Mouse (Mus musculus) cerebellum, adult 2 months (tissue): ENCODE data around the gene Fam222b. TPM values are rescaled to one million over a fixed set of nuclear protein-coding genes. Genes with fewer than 3 reads are reported as not detected.
A peak's percentile ranks its signal among the peaks of the same experiment; 100 is the strongest.

Experiments
- DNase-seq, 2 experiments: peaks; one replicate each; pipeline ENCODE4 v3.0.0; 2021
- H3K27ac ChIP-seq: fragments of 200-500 bp; 2 replicates; pipeline ENCODE4 v1.5.1; 2012; ENCODE audit warnings: low read length, control low read depth, inconsistent platforms; ENCODE audit not compliant: insufficient read depth
- H3K27me3 ChIP-seq: fragments of 200-500 bp; 2 replicates; pipeline ENCODE4 v1.6.1; 2012; ENCODE audit warnings: inconsistent platforms, mild to moderate bottlenecking, low read length, moderate library complexity; ENCODE audit not compliant: control insufficient read depth, insufficient read depth
- H3K4me1 ChIP-seq: fragments of 200-500 bp; 2 replicates; pipeline ENCODE4 v1.6.1; 2011; ENCODE audit warnings: low read length; ENCODE audit not compliant: control insufficient read depth, insufficient read depth
- H3K4me3 ChIP-seq: fragments of 200-500 bp; replicated peaks from 2 replicates; pipeline ENCODE3; 2011; ENCODE audit warnings: mild to moderate bottlenecking, low read depth, low read length, control low read depth; ENCODE audit not compliant: insufficient read depth
- CTCF ChIP-seq: fragments of 200-500 bp; IDR thresholded peaks from 2 replicates; pipeline ENCODE4 v1.5.1; 2011; ENCODE audit warnings: low read depth, mild to moderate bottlenecking, control low read depth, low read length, moderate library complexity, borderline replicate concordance; ENCODE audit not compliant: insufficient read depth
- POLR2A ChIP-seq: fragments of 200-500 bp; IDR thresholded peaks from 2 replicates; pipeline ENCODE4 v1.6.1; 2011; ENCODE audit warnings: low read length, control low read depth, borderline replicate concordance; ENCODE audit not compliant: insufficient read depth
- WGBS: fragments of 180-500 bp; shearing (Covaris S2); methylation state at CpG from one replicate; pipeline ENCODE4 v1.1.7; 2018; 5-methylcytosine and 5-hydroxymethylcytosine counted together
- polyA plus RNA-seq: library from polyadenylated mRNA; depleted of rRNA; stranded (reverse); fragments of >200 nt; gene quantifications from 2 replicates; pipeline ENCODE4 v1.2.3, GENCODE M21; 2012

The Fam222b gene
- polyA plus RNA-seq, 1 experiment, result 23.5 TPM

DNA sequence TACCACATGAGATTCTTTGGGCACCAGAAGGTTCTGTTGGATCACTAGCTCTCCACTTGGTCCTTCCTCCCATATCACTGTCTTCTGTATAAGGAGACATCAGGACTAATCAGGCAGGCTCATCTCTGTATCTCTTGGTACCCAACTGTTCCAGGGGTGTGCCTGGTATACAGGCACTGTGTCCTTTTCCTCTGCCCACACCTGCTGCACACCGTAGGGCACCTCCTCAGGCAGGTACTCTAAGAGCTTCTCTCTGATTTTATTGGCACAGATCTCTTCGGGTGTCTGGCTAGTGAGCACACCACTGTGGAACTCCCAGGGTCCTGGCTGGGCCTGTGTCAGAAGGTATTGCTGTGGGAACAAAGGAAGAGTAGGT lies 20.2 kb upstream of the Fam222b start:
- TF ChIP-seq POLR2A (no peak), CTCF (no peak)
- no peaks in the 10 kb centered on the region for H3K4me1 ChIP-seq
- 88% methylated on average over 2 of the region's 2 CpGs for WGBS
- DNase-seq, result no peak
- H3K27ac ChIP-seq, result no peak overlapping the region
- no peaks in the 10 kb centered on the region for H3K27me3 ChIP-seq
- no peak overlapping the region for H3K4me3 ChIP-seq

DNA sequence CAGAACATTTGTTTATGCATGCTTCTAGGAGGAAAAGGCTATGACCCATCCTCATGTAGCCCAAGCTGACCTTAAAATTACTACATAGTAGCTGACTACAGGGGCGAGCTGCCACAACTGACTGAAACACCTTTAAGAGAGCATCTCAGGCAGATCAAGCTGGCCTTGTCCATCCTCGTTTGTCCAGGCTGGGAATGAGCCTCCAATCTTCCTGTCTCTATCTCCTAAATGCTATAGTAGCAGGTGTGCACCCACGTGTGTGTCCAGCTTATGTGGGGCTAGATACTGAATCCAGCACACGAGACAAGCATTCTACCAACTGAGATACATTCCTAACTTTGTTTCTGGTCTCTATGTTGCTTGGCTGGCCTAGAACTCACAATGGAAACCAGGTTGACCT lies 19.8 kb upstream of the Fam222b start:
- WGBS, result 85% methylated on average over 4 of the region's 4 CpGs
- DNase-seq, result no peak
- no peak overlapping the region for H3K27ac ChIP-seq
- H3K27me3 ChIP-seq, result no peaks in the 10 kb centered on the region
- TF ChIP-seq CTCF (no peak), POLR2A (no peak)
- H3K4me3 ChIP-seq, result no peak overlapping the region
- no peaks in the 10 kb centered on the region for H3K4me1 ChIP-seq

- TF ChIP-seq POLR2A (peak; percentile 84), CTCF (no peak)
- DNase-seq, result peak; percentile 86 to 87
Measured at GRCm38 (mm10) chr11:78079961-78080921, 14.2 kb upstream of the Fam222b start, which contains the start of gene Eral1. Eral1 (minus strand) TSS chr11:78080383.

DNA sequence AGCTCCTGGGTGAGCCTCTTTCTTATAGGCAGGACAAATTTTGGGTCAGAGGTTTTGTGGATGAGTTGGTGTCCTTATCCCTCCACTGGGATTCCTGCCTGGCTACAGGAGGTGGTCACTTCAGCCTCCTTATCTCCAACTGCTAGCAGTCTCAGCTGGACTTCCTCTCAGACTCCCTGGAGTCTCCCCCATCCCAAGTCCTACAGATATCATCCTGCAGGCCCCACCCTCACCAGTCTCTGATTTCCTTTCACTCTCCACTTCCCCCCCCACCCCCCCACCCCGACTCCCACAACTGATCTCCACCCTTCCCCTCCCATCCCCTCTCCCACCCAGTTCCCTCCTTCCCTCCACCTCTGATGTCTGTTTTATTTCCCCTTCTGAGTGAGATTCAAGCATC lies 10.9 kb upstream of the Fam222b start:
- Histone ChIP-seq H3K27ac (no peak overlapping the region), H3K4me1 (no peaks in the 10 kb centered on the region), H3K4me3 (no peak overlapping the region), H3K27me3 (no peaks in the 10 kb centered on the region)
- DNase-seq, result no peak
- TF ChIP-seq POLR2A, result no peak
- no peak for TF ChIP-seq CTCF
- 33% methylated on average over 1 of the region's 1 CpGs for WGBS

More at GRCm38 (mm10) chr11:78079961-78080921, 14.2 kb upstream of the Fam222b start, which contains the start of gene Eral1:
- Histone ChIP-seq H3K4me3 (peak within 1 kb of the TSS; percentile 76), H3K27me3 (no peaks in the 10 kb centered on the region), H3K27ac (no peak within 1 kb of the TSS), H3K4me1 (no peaks in the 10 kb centered on the region)
- WGBS, result under 1% methylated on average over 42 of the region's 42 CpGs

- H3K4me3 ChIP-seq, result no peak overlapping the region
Measured at GRCm38 (mm10) chr11:78086925-78087479, 7.5 kb upstream of the Fam222b start.

GRCm38 (mm10) chr11:78087756-78088281 lies 6.6 kb upstream of the Fam222b start:
- TF ChIP-seq POLR2A (no peak), CTCF (no peak)
- no peak for DNase-seq
- Histone ChIP-seq H3K4me1 (no peaks in the 10 kb centered on the region), H3K27ac (no peak overlapping the region), H3K4me3 (no peak overlapping the region), H3K27me3 (no peaks in the 10 kb centered on the region)
- WGBS, result 83% methylated on average over 5 of the region's 5 CpGs

More at GRCm38 (mm10) chr11:78086925-78087479, 7.5 kb upstream of the Fam222b start:
- no peak for DNase-seq
- no peaks in the 10 kb centered on the region for H3K27me3 ChIP-seq
- no peak overlapping the region for H3K27ac ChIP-seq
- no peaks in the 10 kb centered on the region for H3K4me1 ChIP-seq
- WGBS, result 79% methylated on average over 4 of the region's 4 CpGs
- TF ChIP-seq CTCF (no peak), POLR2A (no peak)

DNA sequence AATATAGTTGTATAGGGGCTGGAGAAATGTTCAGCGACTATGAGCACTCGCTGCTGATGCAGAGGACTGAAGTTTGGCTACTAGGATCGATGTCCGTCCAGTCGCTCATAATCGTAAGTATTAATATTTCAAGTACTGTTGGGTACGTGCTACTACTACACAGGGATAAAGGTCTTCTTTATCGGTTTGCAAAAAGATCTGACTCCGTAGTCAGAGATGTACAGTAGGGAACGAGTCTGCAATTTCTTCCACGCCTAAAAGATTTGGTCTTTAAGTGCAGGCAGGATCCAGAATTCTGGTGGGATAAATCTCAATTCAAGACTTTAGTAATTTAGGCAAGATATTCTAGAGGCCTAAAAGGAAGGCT lies 340 bp upstream of the Fam222b start:
- peaks cover 2% of the 10 kb centered on the region; the same call in 1 of the 2 replicates for H3K4me1 ChIP-seq
- no peak for TF ChIP-seq POLR2A
- TF ChIP-seq CTCF, result no peak
- no peaks in the 10 kb centered on the region for H3K27me3 ChIP-seq
- DNase-seq, result no peak
- peak overlapping the region; percentile 24 for H3K27ac ChIP-seq
- 44% methylated on average over 11 of the region's 11 CpGs for WGBS
- H3K4me3 ChIP-seq, result peak overlapping the region; percentile 77

GRCm38 (mm10) chr11:78095144-78095516 lies 670 bp downstream of the Fam222b start:
- DNase-seq, result no peak
- no peak for TF ChIP-seq POLR2A
- TF ChIP-seq CTCF, result no peak
- Histone ChIP-seq H3K27me3 (no peaks in the 10 kb centered on the region), H3K27ac (no peak overlapping the region), H3K4me1 (peaks cover 2% of the 10 kb centered on the region; the same call in 1 of the 2 replicates), H3K4me3 (peak overlapping the region; percentile 77)
- WGBS, result 8% methylated on average over 5 of the region's 5 CpGs
